Mouse (Mus musculus): Measurements from ENCODE around the gene Zdhhc17.

DNA sequence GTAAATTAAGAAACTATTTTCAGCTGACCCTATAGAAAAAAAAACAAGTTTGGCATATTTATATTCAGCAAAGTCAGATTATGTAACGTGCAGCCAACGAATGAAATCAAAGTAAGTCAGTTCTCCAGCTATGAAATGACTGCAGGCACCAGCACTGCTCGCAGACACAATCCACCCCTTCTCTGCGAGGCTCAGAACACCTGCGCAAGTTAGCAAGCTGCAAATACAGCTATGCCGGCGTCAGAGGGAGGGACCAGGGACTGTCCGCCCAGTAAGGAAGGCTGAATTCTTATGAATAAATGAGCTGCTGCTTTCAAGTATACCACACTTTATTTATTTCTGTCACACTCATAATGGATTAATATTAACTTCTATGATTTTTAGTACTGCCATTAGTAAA is 50.2 kb downstream of the Zdhhc17 start:
- TF ChIP-seq CTCF (IDR thresholded peaks at IDR 0.05; ENCODE audit: extremely low read depth, insufficient read depth, low read length) (no peak), POLR2A (IDR thresholded peaks at IDR 0.05; ENCODE audit: extremely low read depth, insufficient read depth, low read length) (peak; percentile 32; the same call in 1 of the 2 replicates)
